Mouse (Mus musculus): Measurements from ENCODE around the gene Fchsd2.

GRCm38 (mm10) chr7:101272466-101273160 lies 179.9 kb downstream of the Fchsd2 start:
- TF ChIP-seq CTCF (IDR thresholded peaks at IDR 0.05; ENCODE audit: borderline replicate concordance, extremely low read depth, insufficient read depth, insufficient read length) (no peak), POLR2A (IDR thresholded peaks at IDR 0.05; ENCODE audit: borderline replicate concordance, extremely low read depth, insufficient read depth, insufficient read length, poor library complexity, severe bottlenecking) (no peak)

Data from brain, embryonic 14.5 days (tissue).